Mouse (Mus musculus) MEL (cell line): ENCODE results near the gene Gm43738.

Experiments used
- CTCF ChIP-seq, 3 experiments: IDR thresholded peaks in 2 of 3; conservative IDR thresholded peaks in 1 of 3; 2 replicates each; pipeline ENCODE4 v1.5.1; 2011 to 2012; ENCODE audit warnings: low read length in 3 of 3, low read depth in 2 of 3, mild to moderate bottlenecking in 2 of 3, improper control_type of control experiment in 1 of 3, inconsistent platforms in 1 of 3, mixed read lengths in 1 of 3, moderate library complexity in 1 of 3; ENCODE audit not compliant: control insufficient read depth in 1 of 3, insufficient read depth in 1 of 3, poor library complexity in 1 of 3, severe bottlenecking in 1 of 3
- ELF1 ChIP-seq: IDR thresholded peaks from 2 replicates; pipeline ENCODE4 v1.6.1; 2014; ENCODE audit warnings: low read depth, mild to moderate bottlenecking, inconsistent platforms, low read length, improper control_type of control experiment, moderate library complexity
- KAT2A ChIP-seq: conservative IDR thresholded peaks from 2 replicates; pipeline ENCODE4 v1.6.1; 2012; ENCODE audit warnings: low read depth, low read length, improper control_type of control experiment, inconsistent platforms
- MAFK ChIP-seq: IDR thresholded peaks from 2 replicates; pipeline ENCODE4 v1.6.1; 2011; ENCODE audit warnings: low read depth, mild to moderate bottlenecking, low read length, improper control_type of control experiment, borderline replicate concordance
- MAX ChIP-seq: IDR thresholded peaks from 2 replicates; pipeline ENCODE4 v1.6.1; 2011; ENCODE audit warnings: low read length, improper control_type of control experiment
- NELFE ChIP-seq: IDR thresholded peaks from 2 replicates; pipeline ENCODE4 v1.6.1; 2011; ENCODE audit warnings: low read depth, low read length, improper control_type of control experiment
- POLR2AphosphoS5 ChIP-seq: IDR thresholded peaks from 2 replicates; pipeline ENCODE4 v1.6.1; 2012; ENCODE audit warnings: low read depth, borderline replicate concordance, mild to moderate bottlenecking, inconsistent platforms, low read length, moderate library complexity, mixed read lengths
- SIN3A ChIP-seq: IDR thresholded peaks from 2 replicates; pipeline ENCODE4 v1.6.1; 2012; ENCODE audit warnings: low read length, improper control_type of control experiment, inconsistent platforms

DNA sequence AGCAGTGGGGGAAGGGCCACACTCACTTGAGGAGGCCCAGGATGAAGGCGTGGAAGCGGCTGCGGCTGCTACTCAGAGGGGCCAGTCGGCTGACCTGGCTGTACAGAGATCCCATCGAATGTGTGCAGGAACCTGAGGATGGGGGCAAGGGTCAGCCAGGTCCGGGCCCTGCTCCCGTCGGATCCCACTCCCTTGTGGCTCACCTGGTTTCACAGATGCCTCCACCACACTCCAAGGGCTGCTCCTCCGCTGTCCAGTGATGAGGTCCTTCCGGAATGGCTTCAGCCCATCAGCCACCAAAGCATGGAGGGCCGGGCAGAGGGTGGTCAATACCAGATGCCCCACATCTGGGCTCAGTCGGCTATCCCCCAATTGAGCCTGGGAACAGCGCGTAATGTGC is 11.9 kb downstream of the Gm43738 start:
- no peak for TF ChIP-seq MAX
- TF ChIP-seq CTCF (IDR thresholded peaks at IDR 0.05 in 2 of 3, conservative IDR thresholded peaks at IDR 0.05 in 1 of 3; ENCODE audit: control insufficient read depth in 1 of 3, insufficient read depth in 1 of 3, low read depth in 2 of 3, low read length in 3 of 3, poor library complexity in 1 of 3, severe bottlenecking in 1 of 3), result no peak
- TF ChIP-seq KAT2A, result no peak
- no peak for TF ChIP-seq SIN3A
- no peak for TF ChIP-seq NELFE
- no peak for TF ChIP-seq ELF1
- no peak for TF ChIP-seq POLR2AphosphoS5
- TF ChIP-seq MAFK, result no peak
